Mouse (Mus musculus) R1 (cell line): ENCODE measurements around the gene Rdh9.

Source experiments
- DNase-seq: peaks from one replicate; pipeline ENCODE4 v3.0.0-alpha.2; 2018; ENCODE audit warnings: low read depth, low spot score

Gene Rdh9

DNA sequence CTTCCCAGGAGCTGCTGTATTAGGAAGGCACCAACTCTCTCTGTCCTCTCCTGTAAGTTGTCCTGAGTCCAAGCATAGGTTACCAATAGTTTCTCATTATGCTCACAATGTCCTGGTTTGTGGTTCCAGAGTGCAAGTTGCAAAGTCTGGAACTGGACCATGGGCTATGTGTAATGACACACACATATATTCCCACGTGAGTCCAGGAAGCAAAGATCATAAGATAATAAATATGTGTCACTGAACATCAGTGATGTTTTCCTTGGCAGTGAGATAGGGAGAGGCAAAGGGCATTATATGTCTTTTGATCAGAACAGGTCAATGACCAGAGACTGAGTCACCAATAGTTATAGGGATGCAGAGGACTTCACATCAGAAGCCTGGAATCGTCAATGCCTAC is at the start of gene Rdh9:
Gene Rdh9 (plus strand): TSS at position 376 of the 400 bp plus-strand sequence.
- DNase-seq: no peak

- DNase-seq: no peak
Measured at GRCm38 (mm10) chr10:127728437-127728836, 47.7 kb upstream of the Rdh9 start.

GRCm38 (mm10) chr10:127730285-127730932 is 45.8 kb upstream of the Rdh9 start:
- no peak for DNase-seq

GRCm38 (mm10) chr10:127730933-127731310 is 45.3 kb upstream of the Rdh9 start:
- DNase-seq: no peak

- no peak for DNase-seq
Measured at GRCm38 (mm10) chr10:127731397-127731796, 44.8 kb upstream of the Rdh9 start.

DNA sequence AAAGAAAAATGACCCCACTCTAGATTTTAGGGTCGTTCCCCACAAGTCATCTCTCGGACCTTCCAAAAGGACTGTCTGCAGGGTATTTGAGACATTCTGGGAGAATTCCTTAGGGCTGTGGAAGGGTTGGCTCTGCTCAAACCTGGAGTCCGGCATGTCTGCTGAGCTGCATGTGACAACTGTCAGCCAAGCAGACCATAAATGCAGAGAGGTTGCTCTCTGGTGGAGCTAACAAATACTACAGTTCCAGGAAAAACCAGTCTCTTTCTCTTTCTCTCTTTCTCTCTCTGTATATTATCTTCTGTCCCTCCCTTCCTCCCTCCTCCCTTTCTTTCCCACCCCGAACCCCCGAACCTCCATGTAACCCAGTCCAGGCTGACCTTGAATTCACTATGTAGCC is 41.8 kb upstream of the Rdh9 start:
- DNase-seq: no peak

- no peak for DNase-seq
Measured at GRCm38 (mm10) chr10:127736266-127736665, 39.9 kb upstream of the Rdh9 start.

DNA sequence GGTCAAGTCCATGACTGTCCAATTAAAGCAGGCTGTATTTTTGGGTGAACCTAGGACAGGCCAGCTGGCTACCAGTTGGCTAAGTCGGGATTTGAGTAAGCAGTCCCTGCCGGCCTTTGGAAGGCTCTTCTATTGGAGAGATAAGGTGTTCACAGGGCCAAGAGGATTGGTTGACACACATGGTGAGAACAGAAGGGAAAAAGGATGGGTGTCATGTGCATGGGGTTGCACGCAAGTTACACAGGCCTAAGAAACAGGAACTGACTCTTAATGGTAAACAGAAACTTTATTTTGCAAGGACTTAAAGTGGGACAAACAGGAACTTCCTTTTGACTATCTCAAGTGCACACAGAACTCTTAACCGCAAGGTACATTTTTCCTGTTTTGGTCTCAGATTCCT is 39.3 kb upstream of the Rdh9 start:
- no peak for DNase-seq

DNA sequence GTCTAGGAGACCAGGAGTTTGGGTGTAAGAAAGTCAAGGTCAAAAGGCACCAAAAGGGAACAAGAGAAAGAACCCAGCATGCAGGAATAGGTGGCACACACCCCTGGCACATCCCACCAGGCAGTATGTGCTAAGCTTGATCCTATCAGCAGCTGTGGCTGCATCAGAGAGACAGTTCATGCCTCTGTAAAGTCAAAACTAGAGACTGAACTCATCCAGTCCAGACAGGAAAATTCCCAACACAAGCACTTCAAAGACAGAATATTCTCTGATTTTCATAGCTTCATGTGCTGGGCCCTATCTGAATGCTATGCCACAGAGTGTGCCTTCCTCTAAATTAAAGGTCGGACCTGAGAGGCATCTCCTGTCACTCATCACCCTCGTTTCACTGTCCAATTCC is 38.6 kb upstream of the Rdh9 start:
- no peak for DNase-seq

- DNase-seq: peak; percentile 64
Measured at GRCm38 (mm10) chr10:127738151-127738882, 37.9 kb upstream of the Rdh9 start.

DNA sequence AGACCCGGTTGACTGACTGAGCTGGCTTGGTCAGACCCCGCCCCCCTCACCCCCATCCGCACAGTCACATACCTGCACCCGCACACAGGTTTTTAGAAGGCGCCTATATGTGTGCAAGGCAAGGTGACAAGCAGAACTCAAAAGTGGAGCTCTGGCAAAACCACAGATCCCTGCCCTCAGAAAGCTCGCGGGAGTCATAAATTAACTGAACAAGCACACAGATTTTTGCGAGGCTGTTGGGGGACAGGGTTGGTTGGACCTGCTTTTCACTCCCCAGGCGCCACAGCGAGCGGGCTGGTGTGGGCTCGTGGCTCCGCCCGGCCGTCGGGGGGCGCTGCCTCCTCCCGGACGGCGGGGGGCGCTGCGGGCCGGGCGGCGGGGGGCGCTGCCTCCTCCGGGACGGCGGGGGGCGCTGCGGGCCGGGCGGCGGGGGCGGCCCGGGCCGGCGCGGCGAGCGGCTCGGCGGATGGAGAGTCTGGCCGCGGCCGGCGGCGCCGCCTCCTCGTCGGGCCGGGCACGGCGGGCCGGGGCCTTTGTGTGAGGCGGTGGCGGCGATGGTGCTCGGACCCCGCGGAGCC is 37.0 kb upstream of the Rdh9 start, which contains the start of gene Zbtb39:
Gene Zbtb39 (plus strand): TSS at position 456 of the 578 bp plus-strand sequence.
- DNase-seq: peak; percentile 82

- peak; percentile 60 for DNase-seq
Measured at GRCm38 (mm10) chr10:127739661-127740161, 36.5 kb upstream of the Rdh9 start.

DNA sequence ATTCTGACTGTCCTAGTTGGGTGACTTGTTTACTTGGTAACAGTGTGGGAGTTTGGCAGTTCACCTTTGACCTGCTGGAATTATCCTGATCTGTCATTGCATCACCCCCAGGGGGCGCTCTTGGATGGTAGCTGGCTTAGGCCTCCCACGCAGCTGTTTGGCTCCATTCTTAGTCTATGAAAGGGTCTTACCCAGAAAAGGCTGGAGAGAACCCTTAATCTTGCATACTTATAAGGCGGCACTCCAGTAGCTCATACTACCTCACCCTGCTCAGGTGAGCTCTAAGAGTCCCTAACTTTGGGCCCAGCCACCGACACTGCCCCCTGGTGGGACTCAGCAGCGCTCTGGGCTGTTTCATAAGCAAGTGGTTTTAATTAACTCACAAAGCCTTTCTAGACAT is 31.5 kb upstream of the Rdh9 start:
- peak; percentile 84 for DNase-seq

- DNase-seq: peak; percentile 66
Measured at GRCm38 (mm10) chr10:127745886-127746285, 30.3 kb upstream of the Rdh9 start.

GRCm38 (mm10) chr10:127747254-127747653 is 28.9 kb upstream of the Rdh9 start:
- DNase-seq: peak; percentile 59

- peak; percentile 75 for DNase-seq
Measured at GRCm38 (mm10) chr10:127748847-127749612, 27.2 kb upstream of the Rdh9 start.

DNA sequence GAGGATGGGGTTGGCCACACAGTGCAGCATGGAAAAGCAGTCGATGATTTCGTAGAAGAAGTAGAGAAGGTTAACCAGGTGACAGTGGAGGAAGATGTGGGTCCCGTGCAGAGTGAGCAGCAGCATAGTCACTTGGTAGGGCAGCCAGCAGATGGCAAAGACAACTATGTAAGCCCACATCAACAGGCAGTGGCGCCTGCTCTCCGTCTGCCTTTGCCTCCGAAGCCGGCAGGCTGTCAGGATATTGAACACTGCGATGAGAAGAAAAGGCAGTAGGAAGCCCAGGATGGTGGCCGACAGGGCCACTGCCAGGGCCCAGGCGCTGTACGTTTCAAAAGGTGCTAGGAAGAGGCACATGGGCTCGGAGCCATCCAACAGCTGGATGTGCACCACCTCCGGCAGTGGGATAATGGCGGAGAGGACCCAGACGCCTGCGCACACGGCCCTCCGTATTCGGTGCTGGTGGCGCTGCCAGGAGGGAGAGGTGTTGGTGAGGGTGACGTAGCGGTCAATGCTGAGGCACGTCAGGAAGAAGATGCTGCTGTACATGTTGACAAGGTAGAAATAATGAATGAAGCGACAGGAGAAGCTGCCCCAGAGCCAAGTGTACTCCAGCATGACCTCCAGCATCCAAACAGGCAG is 25.9 kb upstream of the Rdh9 start:
- peak; percentile 61 for DNase-seq

DNA sequence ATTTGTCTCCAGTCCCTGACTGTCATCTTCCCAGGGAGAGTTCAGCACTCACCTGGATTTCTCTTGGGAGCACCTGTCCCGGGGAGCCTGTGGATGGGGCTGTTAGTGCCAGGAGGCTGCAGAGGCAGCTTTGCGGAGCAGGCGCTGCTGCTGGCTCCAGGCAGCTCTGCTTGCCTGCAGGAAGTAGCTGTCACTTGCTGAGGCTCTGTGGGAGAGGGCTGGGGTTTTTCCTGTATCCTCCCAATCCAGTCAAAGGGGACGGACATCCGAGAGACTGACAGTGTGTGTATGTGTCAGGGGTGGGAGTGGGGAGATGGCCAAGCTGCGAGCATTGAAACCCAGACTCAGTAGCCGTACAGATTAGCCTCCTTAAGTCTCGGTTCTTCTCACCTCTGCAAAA is 24.6 kb upstream of the Rdh9 start, which contains the start of gene Gpr182:
Gene Gpr182 (minus strand): TSS at position 185 of the 400 bp plus-strand sequence.
- DNase-seq: peak; percentile 43

DNA sequence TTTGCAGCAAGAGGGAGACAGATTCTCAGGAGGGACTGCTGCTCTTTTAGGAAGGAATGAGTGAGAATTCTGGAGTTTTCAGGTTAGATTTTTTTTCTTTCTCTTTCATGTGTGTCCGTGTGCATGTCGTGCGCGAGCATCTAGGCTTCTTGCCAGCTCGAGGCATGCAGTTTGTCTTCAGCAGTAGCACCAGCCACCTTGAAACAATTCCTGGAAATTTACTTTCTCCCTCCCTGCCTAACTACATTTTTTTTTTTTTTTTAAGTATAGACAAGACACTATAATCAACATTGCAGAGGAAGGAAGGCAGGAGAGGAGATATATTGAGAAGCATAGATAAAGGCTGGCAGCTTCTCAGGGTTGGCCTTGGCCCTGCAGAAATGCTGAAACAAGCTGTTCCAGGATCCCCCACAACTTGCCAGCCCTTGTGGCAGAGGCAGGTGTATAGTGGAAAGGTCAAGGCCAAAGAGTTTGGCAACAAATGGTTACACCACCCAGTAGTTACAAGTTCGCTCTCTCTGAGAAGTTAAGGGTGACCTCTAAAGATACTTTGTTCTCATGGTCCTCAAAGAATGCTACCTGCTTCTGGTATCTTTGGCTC is 21.5 kb upstream of the Rdh9 start:
- DNase-seq: no peak

DNA sequence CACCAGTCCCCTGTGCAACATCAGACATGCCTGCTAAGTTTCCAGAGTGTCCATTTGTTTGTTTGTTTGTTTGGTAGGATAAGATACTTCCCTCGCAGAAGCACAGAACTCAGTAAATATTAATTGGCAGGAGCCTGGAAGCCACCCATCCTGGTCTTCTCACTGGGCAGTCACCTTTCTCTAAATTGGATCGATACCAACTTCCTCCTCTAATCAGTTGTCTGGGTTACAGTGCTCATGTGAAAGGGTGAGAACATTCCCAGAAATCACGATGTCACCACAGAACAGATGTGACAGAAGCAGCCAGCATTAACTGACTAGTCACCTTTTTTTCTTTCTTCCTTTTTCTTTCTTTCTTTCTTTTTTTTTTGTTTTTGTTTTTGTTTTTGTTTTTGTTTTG is 20.9 kb upstream of the Rdh9 start:
- DNase-seq: no peak
